Mouse (Mus musculus): ENCODE results near the gene Plekha7.

- TF ChIP-seq CTCF (IDR thresholded peaks at IDR 0.05; ENCODE audit: control insufficient read depth, insufficient read depth, insufficient read length) (no peak), USF1 (IDR thresholded peaks at IDR 0.05; ENCODE audit: low read depth) (no peak), MYOD1 (IDR thresholded peaks at IDR 0.05; ENCODE audit: control insufficient read depth, insufficient read length, low read depth) (no peak), MAX (IDR thresholded peaks at IDR 0.05) (no peak), MYOG (IDR thresholded peaks at IDR 0.05; ENCODE audit: control insufficient read depth, extremely low read depth, insufficient read length) (no peak)
These were observed 13.2 kb downstream of the Plekha7 start for GRCm38 (mm10) chr7:116294961-116295360.
